In the genomic region with DNA sequence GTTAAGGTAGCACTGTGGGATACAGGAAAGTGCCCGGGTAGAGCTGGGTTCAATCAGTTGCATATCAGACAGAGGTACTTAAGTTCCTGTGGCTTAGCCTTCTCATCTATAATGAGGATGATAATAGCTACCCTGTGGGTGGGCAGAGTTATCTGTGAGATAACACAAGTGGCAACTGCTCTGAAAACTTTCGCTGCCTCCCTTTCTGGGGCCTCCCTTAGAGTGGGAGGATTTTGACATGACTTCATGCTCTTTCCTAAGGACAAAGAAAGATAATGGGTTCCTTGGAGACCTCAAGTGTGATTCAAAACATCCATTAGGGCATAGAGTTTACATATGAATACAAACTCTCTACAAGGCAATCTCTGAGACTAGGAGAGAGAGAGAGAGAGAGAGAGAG, we compare ENCODE assay signal across 15 mouse cellular contexts. TPM values are rescaled to one million over a fixed set of nuclear protein-coding genes. Genes with fewer than 3 reads are reported as not detected.
DNase-seq lines count a peak whose midpoint lies in the region; ATAC-seq and TF ChIP-seq lines count a peak whose summit lies in the region.
"Had no signal": no experiment of that assay in that cellular context is flagged by ENCODE, and none has a peak within 500 bp of the region (broad histone marks: within the 10 kb centered on the region; RNA-seq: fewer than 3 reads in every experiment).

No protein-coding gene starts in this region.

- no peak for TF ChIP-seq CTCF in kidney, adult 2 months (conservative IDR thresholded peaks at IDR 0.05; ENCODE audit: insufficient read depth, insufficient read length, low read depth, low read length)

- WGBS in heart, embryonic 12.5 days = 3% methylated on average over 2 of the region's 2 CpGs
- WGBS in midbrain, embryonic 12.5 days = 6% methylated on average over 2 of the region's 2 CpGs
- 10% methylated on average over 2 of the region's 2 CpGs for WGBS in midbrain, embryonic 13.5 days
- 70% methylated on average over 2 of the region's 2 CpGs for WGBS in kidney, adult 2 months

- no peaks in the 10 kb centered on the region for H3K27me3 ChIP-seq in heart, embryonic 12.5 days (replicated peaks)
- peaks cover 9% of the 10 kb centered on the region; the same call in 1 of the 2 replicates for H3K27me3 ChIP-seq in midbrain, embryonic 12.5 days
- no peaks in the 10 kb centered on the region for H3K27me3 ChIP-seq in midbrain, embryonic 13.5 days
- no peaks in the 10 kb centered on the region for H3K27me3 ChIP-seq in kidney, adult 2 months (replicated peaks; ENCODE audit: control insufficient read depth, insufficient read depth, low read length)
- H3K27me3 ChIP-seq: lung, embryonic 15.5 days; neural tube, embryonic 12.5 days had no signal

- peaks cover 61% of the 10 kb centered on the region for H3K4me1 ChIP-seq in heart, embryonic 12.5 days (replicated peaks)
- H3K4me1 ChIP-seq in midbrain, embryonic 12.5 days = peaks cover 31% of the 10 kb centered on the region
- H3K4me1 ChIP-seq in midbrain, embryonic 13.5 days (replicated peaks) = peaks cover 34% of the 10 kb centered on the region
- peaks cover 19% of the 10 kb centered on the region; the same call in 1 of the 2 replicates for H3K4me1 ChIP-seq in kidney, adult 2 months (ENCODE audit: control insufficient read depth, insufficient read depth, low read length)

- no peak for ATAC-seq in heart, embryonic 12.5 days (ENCODE audit: insufficient number of reproducible peaks, low FRiP score)
- no peak for ATAC-seq in midbrain, embryonic 12.5 days (ENCODE audit: low FRiP score, low read depth)
- no peak for ATAC-seq in midbrain, embryonic 13.5 days
- ATAC-seq: inflammation-experienced regulatory T-cells, adult 6 months had no signal

- peak overlapping the region; percentile 41; the same call in 1 of the 2 replicates for H3K4me2 ChIP-seq in heart, embryonic 12.5 days
- no peak overlapping the region for H3K4me2 ChIP-seq in midbrain, embryonic 12.5 days (replicated peaks)
- no peak overlapping the region for H3K4me2 ChIP-seq in midbrain, embryonic 13.5 days (replicated peaks)
- H3K4me2 ChIP-seq: kidney, embryonic 15.5 days; limb, embryonic 12.5 days; lung, embryonic 15.5 days; neural tube, embryonic 12.5 days had no signal

- H3K4me3 ChIP-seq in heart, embryonic 12.5 days = no peak overlapping the region
- no peak overlapping the region for H3K4me3 ChIP-seq in midbrain, embryonic 12.5 days
- H3K4me3 ChIP-seq in midbrain, embryonic 13.5 days (replicated peaks) = no peak overlapping the region
- H3K4me3 ChIP-seq in kidney, adult 2 months (ENCODE audit: insufficient read depth, low read depth, low read length) = no peak overlapping the region
- H3K4me3 ChIP-seq: kidney, embryonic 15.5 days; left cerebral cortex, adult 2 months; limb, embryonic 12.5 days; lung, embryonic 15.5 days; neural tube, embryonic 12.5 days had no signal

- peaks cover 10% of the 10 kb centered on the region for H3K36me3 ChIP-seq in heart, embryonic 12.5 days
- peaks cover 2% of the 10 kb centered on the region; the same call in 1 of the 2 replicates for H3K36me3 ChIP-seq in midbrain, embryonic 12.5 days
- no peaks in the 10 kb centered on the region; the same call in 1 of the 2 replicates for H3K36me3 ChIP-seq in midbrain, embryonic 13.5 days
- H3K36me3 ChIP-seq in kidney, adult 2 months (ENCODE audit: control insufficient read depth, insufficient read depth, low read length) = no peaks in the 10 kb centered on the region

- intact Hi-C loops in heart, postnatal 36 days (cut with DNase I) = loop anchor here (2.0 to 10.0 kb wide), 2 partner anchors 215 to 467 kb away; a partner anchor contains a TSS

- no peak overlapping the region for H3K9ac ChIP-seq in heart, embryonic 12.5 days
- 0 out of 2 replicates have a peak overlapping the region, but pooled peaks have one; percentile 3 for H3K9ac ChIP-seq in midbrain, embryonic 12.5 days (replicated peaks)
- H3K9ac ChIP-seq in midbrain, embryonic 13.5 days (replicated peaks) = no peak overlapping the region; the same call in 1 of the 2 replicates
- H3K9ac ChIP-seq: kidney, embryonic 15.5 days; limb, embryonic 12.5 days; lung, embryonic 15.5 days; neural tube, embryonic 12.5 days had no signal

- DNase-seq in heart, postnatal 36 days = no peak
- DNase-seq in c-Kit-positive CD71-negative TER-119-negative erythroid progenitor cells, embryonic 14.5 days (ENCODE audit: low read depth) = peak; percentile 29
- no peak for DNase-seq in kidney, adult 2 months
- DNase-seq in urinary bladder, postnatal 10 days (ENCODE audit: low spot score) = no peak
- DNase-seq: cerebellum, adult 18-20 months; thymus, adult 2 months had no signal

- no peak for TF ChIP-seq POLR2A in kidney, adult 2 months (IDR thresholded peaks at IDR 0.05; ENCODE audit: low read depth, low read length)

- no peaks in the 10 kb centered on the region for H3K9me3 ChIP-seq in heart, embryonic 12.5 days (replicated peaks)
- H3K9me3 ChIP-seq in midbrain, embryonic 12.5 days = no peaks in the 10 kb centered on the region
- H3K9me3 ChIP-seq in midbrain, embryonic 13.5 days = no peaks in the 10 kb centered on the region
- H3K9me3 ChIP-seq: kidney, embryonic 15.5 days; limb, embryonic 12.5 days; lung, embryonic 15.5 days; neural tube, embryonic 12.5 days had no signal

- peak overlapping the region; percentile 92 for H3K27ac ChIP-seq in heart, embryonic 12.5 days (ENCODE audit: poor library complexity, severe bottlenecking)
- no peak overlapping the region for H3K27ac ChIP-seq in midbrain, embryonic 12.5 days (replicated peaks)
- H3K27ac ChIP-seq in midbrain, embryonic 13.5 days = no peak overlapping the region
- no peak overlapping the region for H3K27ac ChIP-seq in kidney, adult 2 months (ENCODE audit: insufficient read depth, low read depth, low read length)
- H3K27ac ChIP-seq: kidney, embryonic 15.5 days; left cerebral cortex, adult 2 months; limb, embryonic 12.5 days; lung, embryonic 15.5 days; neural tube, embryonic 12.5 days had no signal

RNA-seq across cellular contexts. Expression of a gene that starts 2.1 kb away (rescaled TPM):
- polyA plus RNA-seq in heart, embryonic 12.5 days (2016; fragmentation: Nextera tagmentation; extraction: Ambion mirVana) = 79.2 and 81.4 TPM in 2 replicates
- 100 to 1,000 TPM; 273 to 312 TPM for total RNA-seq in heart, postnatal 36 days (2021)
- polyA plus RNA-seq in midbrain, embryonic 12.5 days (2016; fragmentation: Nextera tagmentation; extraction: Ambion mirVana) = 69.5 and 71.1 TPM in 2 replicates
- polyA plus RNA-seq in midbrain, embryonic 13.5 days (2015; fragmentation: Nextera tagmentation; extraction: Ambion mirVana) = 68.6 and 69.8 TPM in 2 replicates
- polyA plus RNA-seq in kidney, adult 2 months (2012; rRNA removed) = 53.0 and 61.6 TPM in 2 replicates
